ENCODE assay signal across 9 mouse cellular contexts in the genomic region with DNA sequence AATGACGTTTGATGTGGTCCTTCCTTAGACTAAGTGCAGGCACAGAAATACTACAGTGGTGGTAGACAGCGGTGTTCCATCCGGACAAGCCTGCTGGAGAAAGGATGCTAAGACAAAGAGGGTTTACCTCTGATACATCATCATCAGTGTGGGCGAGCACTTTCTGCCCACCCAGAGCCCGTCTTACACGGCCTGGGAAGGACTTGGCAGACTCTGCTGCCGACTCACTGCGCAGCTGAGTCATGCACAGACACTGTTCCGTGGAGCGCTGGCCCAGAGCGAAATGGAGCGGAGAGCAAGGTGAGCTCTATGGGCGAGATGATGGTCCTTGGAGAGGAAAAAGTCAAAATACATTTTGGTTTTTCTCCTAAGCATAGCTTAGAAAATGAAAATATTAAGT. TPM values are rescaled to one million over a fixed set of nuclear protein-coding genes. Genes with fewer than 3 reads are reported as not detected.
A peak's percentile ranks its signal among the peaks of the same experiment; 100 is the strongest.
DNase-seq lines count a peak whose midpoint lies in the region; ATAC-seq lines count a peak whose summit lies in the region.
"Had no signal": no experiment of that assay in that cellular context is flagged by ENCODE, and none has a peak within 500 bp of the region (broad histone marks: within the 10 kb centered on the region; RNA-seq: fewer than 3 reads in every experiment).

No protein-coding gene starts in this region.

- ATAC-seq in frontal cortex, adult (ENCODE audit: low TSS enrichment) = peak; percentile 98

- no peak for DNase-seq in frontal cortex, postnatal 10 days (ENCODE audit: low spot score in 2 of 2)
- peak; percentile 19 to 44 for DNase-seq in layer of hippocampus, adult 18-20 months (ENCODE audit: low spot score in 2 of 2)
- no peak for DNase-seq in layer of hippocampus, postnatal 10 days (ENCODE audit: low spot score in 2 of 2)
- peak; percentile 75 to 82 for DNase-seq in adrenal gland, postnatal 36 days
- DNase-seq in right cerebral cortex, postnatal 25 days = peak; percentile 63
- DNase-seq in natural killer cell, adult 2 months (ENCODE audit: low spot score in 2 of 2) = no peak
- DNase-seq in B cell, adult 2 months = no peak
- DNase-seq: kidney, adult 2 months had no signal

RNA-seq across cellular contexts. Expression of gene Bloc1s5, which starts 31.9 kb away (rescaled TPM):
- 1 to 10 TPM; 8.5 to 9.7 TPM for total RNA-seq in layer of hippocampus, adult 18-20 months (2021)
- 10 to 100 TPM; 11.1 to 12.3 TPM for total RNA-seq in layer of hippocampus, postnatal 10 days (2021)
- 10 to 100 TPM; 19.8 to 25.7 TPM for total RNA-seq in adrenal gland, postnatal 36 days (2021)

RNA-seq across cellular contexts. Expression of gene Eef1e1, which starts 55.9 kb away (rescaled TPM):
- 10 to 100 TPM; 27.9 to 28.9 TPM for total RNA-seq in layer of hippocampus, adult 18-20 months (2021)
- 10 to 100 TPM; 43.7 to 47.2 TPM for total RNA-seq in layer of hippocampus, postnatal 10 days (2021)
- 10 to 100 TPM; 36.6 to 44.1 TPM for total RNA-seq in adrenal gland, postnatal 36 days (2021)

Comparison
In these comparisons a context has a peak if more than half of its experiments do, and no peak if none do; other contexts are left out.
1. DNase-seq: peak in layer of hippocampus, adult 18-20 months (2 of 2), adrenal gland, postnatal 36 days (2 of 2) and right cerebral cortex, postnatal 25 days (single experiment); none in frontal cortex, postnatal 10 days (0 of 2), layer of hippocampus, postnatal 10 days (0 of 2), natural killer cell, adult 2 months (0 of 2) and B cell, adult 2 months (0 of 2).